Mouse (Mus musculus) kidney, embryonic 14.5 days (tissue): ENCODE measurements around the gene Lrrc51. TPM values are rescaled to one million over a fixed set of nuclear protein-coding genes. Genes with fewer than 3 reads are reported as not detected.

Experiments
- ATAC-seq: fragments of 200-750 bp; cut with Nextera tagmentation; 2 replicates; pipeline ENCODE4 v1.8.0; 2017; ENCODE audit warnings: moderate number of reproducible peaks, mild to moderate bottlenecking, moderate TSS enrichment, moderate library complexity; ENCODE audit not compliant: low FRiP score, low TSS enrichment
- H3K27ac ChIP-seq: fragments of 300-500 bp; sonication (generic); 2 replicates; pipeline ENCODE4 v1.5.1; 2014; ENCODE audit warnings: low read depth, mild to moderate bottlenecking, low read length, moderate library complexity, mixed read lengths
- H3K27me3 ChIP-seq: fragments of 300-500 bp; sonication (generic); 2 replicates; pipeline ENCODE4 v1.6.1; 2014; ENCODE audit warnings: mild to moderate bottlenecking, low read length; ENCODE audit not compliant: control insufficient read depth, insufficient read depth
- H3K36me3 ChIP-seq: fragments of 300-500 bp; sonication (generic); 2 replicates; pipeline ENCODE4 v1.6.1; 2014; ENCODE audit warnings: low read length, mixed read lengths; ENCODE audit not compliant: control insufficient read depth, insufficient read depth
- H3K4me1 ChIP-seq: fragments of 300-500 bp; sonication (generic); 2 replicates; pipeline ENCODE4 v1.6.1; 2014; ENCODE audit warnings: low read length, mixed read lengths; ENCODE audit not compliant: control insufficient read depth, insufficient read depth
- H3K4me2 ChIP-seq: fragments of 300-500 bp; sonication (generic); replicated peaks from 2 replicates; pipeline ENCODE4 v1.6.1; 2014; ENCODE audit warnings: low read depth, mild to moderate bottlenecking, low read length
- H3K4me3 ChIP-seq: fragments of 300-500 bp; sonication (generic); 2 replicates; pipeline ENCODE4 v1.5.1; 2014; ENCODE audit warnings: mild to moderate bottlenecking, low read length
- H3K9ac ChIP-seq: fragments of 300-500 bp; sonication (generic); 2 replicates; pipeline ENCODE4 v1.6.1; 2014; ENCODE audit warnings: low read depth, mild to moderate bottlenecking, low read length, moderate library complexity
- H3K9me3 ChIP-seq: fragments of 300-500 bp; sonication (generic); 2 replicates; pipeline ENCODE4 v1.6.1; 2016; ENCODE audit warnings: low read length; ENCODE audit not compliant: control insufficient read depth
- WGBS: fragments of 180-500 bp; shearing (Covaris S2); extraction: QIAGEN DNeasy Blood & Tissue Kit; methylation state at CpG from one replicate; pipeline ENCODE4 v1.1.7; 2014; 5-methylcytosine and 5-hydroxymethylcytosine counted together
- polyA plus RNA-seq: library from polyadenylated mRNA; unstranded; fragments of >200 nt; fragmentation: Nextera tagmentation; extraction: Ambion mirVana; gene quantifications from 2 replicates; pipeline ENCODE4 v1.2.1, GENCODE M21; 2014

Lrrc51 gene
- polyA plus RNA-seq, 1 experiment from 2014 or later: 10.0 TPM

DNA sequence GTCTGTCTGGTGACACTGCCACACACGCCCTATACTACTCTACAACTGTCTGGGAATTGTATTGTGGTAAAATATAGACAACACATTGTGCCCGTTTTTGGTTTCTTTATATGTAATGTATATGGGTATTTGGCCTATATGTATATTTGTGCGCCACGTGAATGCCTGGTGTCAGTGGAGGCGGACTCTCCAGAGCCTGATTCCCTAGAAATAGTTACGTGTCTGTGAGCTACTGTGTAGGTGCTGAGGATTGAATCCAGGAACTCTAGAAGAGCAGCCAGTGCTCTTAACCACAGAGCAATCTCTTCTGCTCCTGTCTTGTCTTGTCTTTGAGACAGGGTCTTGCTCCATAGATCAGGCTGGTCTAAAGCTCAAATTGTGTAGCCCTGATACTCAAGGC lies 47.4 kb downstream of the Lrrc51 start:
- H3K9ac ChIP-seq: no peak overlapping the region
- H3K27ac ChIP-seq: no peak overlapping the region
- H3K27me3 ChIP-seq: no peaks in the 10 kb centered on the region
- no peak for ATAC-seq
- 87% methylated on average over 6 of the region's 6 CpGs for WGBS
- no peaks in the 10 kb centered on the region for H3K9me3 ChIP-seq
- no peaks in the 10 kb centered on the region for H3K36me3 ChIP-seq
- H3K4me2 ChIP-seq: no peak overlapping the region
- 0 out of 2 replicates have a peak, but pooled peaks cover 4% of the 10 kb centered on the region for H3K4me1 ChIP-seq
- H3K4me3 ChIP-seq: no peak overlapping the region

DNA sequence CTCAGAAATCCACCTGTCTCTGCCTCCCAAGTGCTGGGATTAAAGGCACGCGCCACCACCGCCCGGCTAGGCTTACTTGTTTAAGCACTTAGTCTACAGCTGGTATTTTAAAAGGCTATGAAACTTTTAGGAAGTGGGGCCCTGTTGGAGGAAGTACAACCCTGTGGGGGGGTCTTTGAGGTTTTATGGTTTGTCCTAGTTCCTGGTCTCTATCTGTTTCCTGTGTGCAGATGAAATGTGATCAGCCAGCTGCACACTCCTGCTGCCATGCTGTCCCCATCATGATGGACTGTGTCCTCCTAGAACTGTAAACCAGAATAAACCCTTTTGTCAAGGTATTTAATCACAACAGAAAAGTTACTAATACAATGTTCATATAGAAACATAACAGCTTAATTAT lies 49.5 kb downstream of the Lrrc51 start:
- H3K9ac ChIP-seq: no peak overlapping the region

GRCm38 (mm10) chr7:101882413-101883154 lies 51.1 kb downstream of the Lrrc51 start:
- no peak overlapping the region; the same call in 1 of the 2 replicates for H3K27ac ChIP-seq
- H3K4me3 ChIP-seq: no peak overlapping the region
- 0 out of 2 replicates have a peak, but pooled peaks cover 4% of the 10 kb centered on the region for H3K4me1 ChIP-seq
- no peak for ATAC-seq
- WGBS: 69% methylated on average over 9 of the region's 9 CpGs
- no peaks in the 10 kb centered on the region for H3K36me3 ChIP-seq
- H3K4me2 ChIP-seq: no peak overlapping the region
- H3K27me3 ChIP-seq: no peaks in the 10 kb centered on the region
- no peaks in the 10 kb centered on the region for H3K9me3 ChIP-seq
- no peak overlapping the region for H3K9ac ChIP-seq

More for the DNA sequence above, 49.5 kb downstream of the Lrrc51 start:
- Histone ChIP-seq H3K4me1 (0 out of 2 replicates have a peak, but pooled peaks cover 4% of the 10 kb centered on the region), H3K9me3 (no peaks in the 10 kb centered on the region), H3K27ac (no peak overlapping the region), H3K36me3 (no peaks in the 10 kb centered on the region), H3K4me3 (no peak overlapping the region), H3K4me2 (no peak overlapping the region), H3K27me3 (no peaks in the 10 kb centered on the region)
- ATAC-seq: no peak
- WGBS: 99% methylated on average over 4 of the region's 4 CpGs

DNA sequence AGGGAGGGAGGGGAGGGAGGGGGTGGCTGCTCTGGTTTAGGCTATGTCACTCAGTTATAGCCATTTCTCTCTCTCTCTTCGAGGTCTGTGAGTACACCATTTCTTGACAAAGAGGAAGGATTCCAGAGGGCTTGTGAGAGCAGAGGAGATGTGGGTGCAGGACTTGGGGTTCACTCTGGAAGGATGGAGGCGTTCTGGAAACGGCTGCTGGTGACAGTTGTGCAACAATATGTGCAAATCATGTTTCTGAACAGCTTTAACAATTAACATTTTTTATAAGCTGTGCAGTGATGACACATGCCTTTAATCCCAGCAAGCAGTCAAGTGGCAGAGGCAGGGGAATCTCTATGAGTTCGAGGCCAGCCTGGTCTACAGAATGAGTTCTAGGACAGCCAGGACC lies 52.8 kb downstream of the Lrrc51 start:
- 0 out of 2 replicates have a peak, but pooled peaks cover 4% of the 10 kb centered on the region for H3K4me1 ChIP-seq
- no peak for ATAC-seq
- no peak overlapping the region for H3K4me2 ChIP-seq
- H3K36me3 ChIP-seq: no peaks in the 10 kb centered on the region
- H3K27me3 ChIP-seq: no peaks in the 10 kb centered on the region
- H3K4me3 ChIP-seq: no peak overlapping the region
- H3K9me3 ChIP-seq: no peaks in the 10 kb centered on the region
- H3K27ac ChIP-seq: no peak overlapping the region
- H3K9ac ChIP-seq: no peak overlapping the region
- 79% methylated on average over 4 of the region's 4 CpGs for WGBS

DNA sequence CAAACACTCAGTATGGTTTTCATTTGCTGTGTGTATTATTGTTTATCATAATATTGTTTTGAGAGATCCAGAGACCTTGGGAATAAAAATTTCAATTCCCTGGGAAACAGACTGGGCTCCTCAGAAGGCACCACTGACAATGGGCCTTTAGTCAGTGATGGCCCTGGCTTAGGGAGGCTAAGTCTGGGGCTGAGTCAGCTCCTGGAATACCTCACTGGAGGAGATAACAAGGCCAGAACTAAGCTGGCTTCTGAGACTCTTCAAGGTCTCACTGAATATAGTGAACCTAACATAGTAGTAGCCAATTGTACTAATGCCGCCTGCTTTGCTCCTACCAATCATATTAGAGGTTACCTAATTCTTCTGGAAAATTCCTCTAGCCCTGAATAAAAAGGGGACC lies 57.7 kb downstream of the Lrrc51 start:
- Histone ChIP-seq H3K4me3 (no peak overlapping the region), H3K27me3 (no peaks in the 10 kb centered on the region), H3K4me1 (no peaks in the 10 kb centered on the region), H3K27ac (no peak overlapping the region), H3K9me3 (no peaks in the 10 kb centered on the region), H3K36me3 (no peaks in the 10 kb centered on the region), H3K9ac (no peak overlapping the region), H3K4me2 (no peak overlapping the region)
- no peak for ATAC-seq
- WGBS: 97% methylated on average over 1 of the region's 1 CpGs

DNA sequence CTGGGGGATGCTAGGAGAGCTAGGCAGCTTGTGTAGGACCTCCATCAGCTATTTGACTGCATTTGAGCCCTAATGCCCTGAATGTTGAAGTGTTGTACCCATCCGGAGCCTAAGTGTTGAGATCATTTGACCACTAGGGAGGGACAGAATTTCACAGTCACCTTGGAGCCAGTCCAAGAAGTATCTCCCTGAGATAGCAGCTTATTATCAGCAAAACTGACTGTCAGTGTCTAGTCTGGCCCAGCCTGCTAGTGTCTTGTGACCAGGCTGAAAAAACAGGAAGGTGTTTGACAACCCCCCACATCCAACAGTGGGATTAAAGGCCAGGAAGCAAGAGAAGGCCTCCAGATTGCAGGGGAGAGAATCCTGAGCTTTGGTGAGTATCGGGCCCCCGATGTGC lies 62.4 kb downstream of the Lrrc51 start:
- Histone ChIP-seq H3K4me1 (peaks cover 5% of the 10 kb centered on the region; the same call in 1 of the 2 replicates), H3K9ac (no peak overlapping the region), H3K4me2 (no peak overlapping the region), H3K27me3 (no peaks in the 10 kb centered on the region), H3K27ac (peak overlapping the region; percentile 37; the same call in 1 of the 2 replicates), H3K9me3 (no peaks in the 10 kb centered on the region), H3K36me3 (no peaks in the 10 kb centered on the region), H3K4me3 (no peak overlapping the region)
- ATAC-seq: no peak
- WGBS: 78% methylated on average over 3 of the region's 3 CpGs

DNA sequence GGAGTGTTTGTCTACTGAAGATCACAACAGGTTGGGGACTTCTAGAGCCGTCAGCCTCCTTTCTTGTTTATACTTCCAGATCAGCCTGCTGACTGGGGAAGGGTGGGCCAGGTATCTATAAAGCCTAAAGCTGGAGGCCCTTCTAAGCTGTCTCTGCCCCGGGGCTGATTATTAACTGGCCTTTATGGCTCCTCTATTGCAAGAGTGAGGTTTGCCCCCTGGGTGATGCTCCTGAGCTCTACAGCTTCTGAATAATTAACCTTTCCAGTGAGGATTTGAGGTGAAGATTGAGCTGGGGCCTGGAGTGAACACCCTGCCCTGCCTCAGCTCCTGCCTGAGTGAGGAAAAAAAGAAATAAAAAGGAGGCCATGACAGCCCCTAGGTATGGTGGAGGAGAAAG lies 63.1 kb downstream of the Lrrc51 start, which contains the start of gene Folr1:
Gene Folr1 (minus strand): TSS at position 160 of the 400 bp plus-strand sequence.
- peak within 1 kb of the TSS; percentile 37; the same call in 1 of the 2 replicates for H3K27ac ChIP-seq

DNA sequence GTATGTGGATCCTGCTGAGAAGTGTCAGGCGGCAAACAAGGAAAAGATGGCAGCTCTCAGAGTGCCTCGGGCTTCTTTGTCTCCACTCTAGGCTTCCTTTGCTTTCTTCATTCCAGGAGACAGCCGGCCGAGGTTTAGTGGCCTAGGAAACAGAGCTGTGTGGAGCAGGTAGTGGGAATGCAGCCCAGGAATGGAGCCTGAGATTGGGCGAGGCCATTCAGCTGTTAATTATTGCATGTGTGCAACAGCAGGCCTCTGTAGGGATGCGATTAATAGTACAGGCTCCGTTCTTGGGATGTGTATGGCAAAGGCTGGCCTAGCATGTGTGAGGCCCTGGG lies 64.6 kb downstream of the Lrrc51 start:
- H3K9me3 ChIP-seq: no peaks in the 10 kb centered on the region
- H3K9ac ChIP-seq: no peak overlapping the region
- 76% methylated on average over 7 of the region's 7 CpGs for WGBS
- no peaks in the 10 kb centered on the region for H3K36me3 ChIP-seq
- ATAC-seq: no peak
- H3K4me2 ChIP-seq: peak overlapping the region; percentile 12; the same call in 1 of the 2 replicates
- no peak overlapping the region for H3K4me3 ChIP-seq
- H3K27me3 ChIP-seq: no peaks in the 10 kb centered on the region
- H3K27ac ChIP-seq: peak overlapping the region; percentile 24; the same call in 1 of the 2 replicates
- H3K4me1 ChIP-seq: peaks cover 5% of the 10 kb centered on the region; the same call in 1 of the 2 replicates

More for the DNA sequence above, 63.1 kb downstream of the Lrrc51 start, which contains the start of gene Folr1:
- H3K9ac ChIP-seq: peak within 1 kb of the TSS; percentile 18; the same call in 1 of the 2 replicates
- H3K4me1 ChIP-seq: peaks cover 5% of the 10 kb centered on the region; the same call in 1 of the 2 replicates
- no peaks in the 10 kb centered on the region for H3K9me3 ChIP-seq
- 0 out of 2 replicates have a peak, but pooled peaks have one; percentile 34 for ATAC-seq
- peak within 1 kb of the TSS; percentile 15; the same call in 1 of the 2 replicates for H3K4me2 ChIP-seq
- no peaks in the 10 kb centered on the region for H3K27me3 ChIP-seq
- peak within 1 kb of the TSS; percentile 12; the same call in 1 of the 2 replicates for H3K4me3 ChIP-seq
- WGBS: 29% methylated on average over 2 of the region's 2 CpGs
- H3K36me3 ChIP-seq: no peaks in the 10 kb centered on the region
